Mouse (Mus musculus) liver, embryonic 14.5 days (tissue): ENCODE results near the gene Thsd4.

Experiments used
- CTCF ChIP-seq: IDR thresholded peaks from 2 replicates; pipeline ENCODE4 v1.5.1; 2016; ENCODE audit warnings: antibody characterized with exemption, low read depth, control low read depth
- EP300 ChIP-seq: IDR thresholded peaks from 2 replicates; pipeline ENCODE4 v1.6.1; 2016; ENCODE audit warnings: antibody characterized with exemption, low read depth

GRCm38 (mm10) chr9:60526195-60526594 lies 4.3 kb upstream of the Thsd4 start:
- TF ChIP-seq CTCF (no peak), EP300 (no peak)
